ENCODE assay signal across 8 mouse cellular contexts in genomic region chr15:77152336-77153087, GRCm38 (mm10).
A peak's percentile ranks its signal among the peaks of the same experiment; 100 is the strongest.
DNase-seq lines count a peak whose midpoint lies in the region; ATAC-seq and TF ChIP-seq lines count a peak whose summit lies in the region.

No protein-coding gene starts in this region.

- H3K27me3 ChIP-seq in lung, embryonic 15.5 days = no peaks in the 10 kb centered on the region
- no peaks in the 10 kb centered on the region for H3K27me3 ChIP-seq in cerebellum, adult 2 months (ENCODE audit: control insufficient read depth, insufficient read depth, low read length)
- H3K27me3 ChIP-seq in heart, embryonic 14.5 days (ENCODE audit: control insufficient read depth, insufficient read depth, low read length) = no peaks in the 10 kb centered on the region
- no peaks in the 10 kb centered on the region for H3K27me3 ChIP-seq in midbrain, postnatal 0 days (ENCODE audit: insufficient read depth, low read length)

- peak; percentile 33; the same call in 1 of the 2 replicates for TF ChIP-seq POLR2A in cerebellum, adult 2 months (IDR thresholded peaks at IDR 0.05; ENCODE audit: borderline replicate concordance, insufficient read depth, low read length)

- TF ChIP-seq CTCF in cerebellum, adult 2 months (IDR thresholded peaks at IDR 0.05; ENCODE audit: borderline replicate concordance, insufficient read depth, low read depth, low read length) = peak; percentile 31; the same call in 1 of the 2 replicates
- peak; percentile 53 for TF ChIP-seq CTCF in midbrain, postnatal 0 days (IDR thresholded peaks at IDR 0.05)

- ATAC-seq in lung, embryonic 15.5 days (ENCODE audit: borderline replicate concordance, extremely low read depth, low FRiP score, low TSS enrichment) = no peak
- no peak for ATAC-seq in heart, embryonic 14.5 days (ENCODE audit: insufficient number of reproducible peaks, insufficient read depth, low FRiP score, low read depth)
- ATAC-seq in midbrain, postnatal 0 days (ENCODE audit: low FRiP score) = no peak

- H3K9me3 ChIP-seq in lung, embryonic 15.5 days = no peaks in the 10 kb centered on the region
- H3K9me3 ChIP-seq in heart, embryonic 14.5 days (ENCODE audit: control insufficient read depth, low read length) = no peaks in the 10 kb centered on the region
- no peaks in the 10 kb centered on the region for H3K9me3 ChIP-seq in midbrain, postnatal 0 days (ENCODE audit: low read length)

- H3K4me1 ChIP-seq in lung, embryonic 15.5 days = peaks cover 55% of the 10 kb centered on the region
- H3K4me1 ChIP-seq in cerebellum, adult 2 months (ENCODE audit: control insufficient read depth, insufficient read depth, low read length) = peaks cover 24% of the 10 kb centered on the region; the same call in 1 of the 2 replicates
- H3K4me1 ChIP-seq in heart, embryonic 14.5 days (ENCODE audit: control insufficient read depth in 2 of 2, insufficient read depth in 2 of 2, low read length in 2 of 2) = peaks cover 31 to 58% of the 10 kb centered on the region in 2 experiments
- H3K4me1 ChIP-seq in midbrain, postnatal 0 days (ENCODE audit: insufficient read depth, low read length) = peaks cover 15% of the 10 kb centered on the region

- peak overlapping the region; percentile 57 for H3K4me3 ChIP-seq in lung, embryonic 15.5 days
- peak overlapping the region; percentile 74 for H3K4me3 ChIP-seq in cerebellum, adult 2 months (replicated peaks; ENCODE audit: insufficient read depth, low read depth, low read length)
- H3K4me3 ChIP-seq in heart, embryonic 14.5 days (ENCODE audit: control insufficient read depth in 1 of 2, insufficient read depth in 1 of 2, low read depth in 1 of 2, low read length in 2 of 2) = peak overlapping the region; percentile 68 to 70
- peak overlapping the region; percentile 60 for H3K4me3 ChIP-seq in midbrain, postnatal 0 days (ENCODE audit: low read depth, low read length)

- H3K4me2 ChIP-seq in lung, embryonic 15.5 days = peak overlapping the region; percentile 76
- H3K4me2 ChIP-seq in heart, embryonic 14.5 days (ENCODE audit: low read length) = peak overlapping the region; percentile 76
- H3K4me2 ChIP-seq in midbrain, postnatal 0 days (ENCODE audit: low read depth, low read length, poor library complexity, severe bottlenecking) = peak overlapping the region; percentile 65

- DNase-seq in lung, postnatal 25 days (ENCODE audit: low spot score) = no peak
- DNase-seq in cerebellum, adult 2 months = peak; percentile 70 to 80
- peak; percentile 50 to 63 for DNase-seq in left cerebral cortex, adult 18-20 months (ENCODE audit: low spot score in 2 of 2)
- DNase-seq in midbrain, postnatal 0 days (ENCODE audit: low spot score) = peak; percentile 65
- no peak for DNase-seq in thymus, postnatal 25 days
- DNase-seq in thymus, postnatal 36 days = no peak

- no peaks in the 10 kb centered on the region for H3K36me3 ChIP-seq in lung, embryonic 15.5 days
- peaks cover 7% of the 10 kb centered on the region; the same call in 1 of the 2 replicates for H3K36me3 ChIP-seq in heart, embryonic 14.5 days (ENCODE audit: control insufficient read depth, insufficient read depth, low read length)
- H3K36me3 ChIP-seq in midbrain, postnatal 0 days (ENCODE audit: insufficient read depth, low read length) = no peaks in the 10 kb centered on the region

- WGBS in lung, embryonic 15.5 days = under 1% methylated on average over 19 of the region's 19 CpGs
- WGBS in cerebellum, adult 2 months = 2% methylated on average over 19 of the region's 19 CpGs
- 0% methylated on average over 19 of the region's 19 CpGs for WGBS in heart, embryonic 14.5 days
- WGBS in midbrain, postnatal 0 days = 1% methylated on average over 19 of the region's 19 CpGs

- H3K9ac ChIP-seq in lung, embryonic 15.5 days = peak overlapping the region; percentile 67
- peak overlapping the region; percentile 78 for H3K9ac ChIP-seq in heart, embryonic 14.5 days (ENCODE audit: low read length)
- peak overlapping the region; percentile 82 for H3K9ac ChIP-seq in midbrain, postnatal 0 days (replicated peaks; ENCODE audit: low read length, poor library complexity, severe bottlenecking)

- H3K27ac ChIP-seq in lung, embryonic 15.5 days = peak overlapping the region; percentile 93
- peak overlapping the region; percentile 98 for H3K27ac ChIP-seq in cerebellum, adult 2 months (ENCODE audit: insufficient read depth, low read length)
- H3K27ac ChIP-seq in heart, embryonic 14.5 days (replicated peaks in 1 of 2; ENCODE audit: control insufficient read depth in 1 of 2, insufficient read depth in 1 of 2, low read depth in 2 of 2, low read length in 2 of 2) = peak overlapping the region; percentile 96
- H3K27ac ChIP-seq in midbrain, postnatal 0 days (ENCODE audit: low read depth, low read length) = peak overlapping the region; percentile 96

Comparison
In these comparisons a context has a peak if more than half of its experiments do, and no peak if none do; other contexts are left out.
1. DNase-seq: peak in cerebellum, adult 2 months (2 of 2), left cerebral cortex, adult 18-20 months (2 of 2) and midbrain, postnatal 0 days (single experiment); none in lung, postnatal 25 days (single experiment), thymus, postnatal 25 days (single experiment) and thymus, postnatal 36 days (0 of 2).
2. Peak in every context shown above with its lines, with median percentiles within 50 percentile points of each other: H3K27ac ChIP-seq, H3K4me2 ChIP-seq, H3K4me3 ChIP-seq and H3K9ac ChIP-seq.